Mouse (Mus musculus): ENCODE data around the gene Cacnb3.
A peak's percentile ranks its signal among the peaks of the same experiment; 100 is the strongest.
"Not testable (repeated sequence)": the region's sequence is repeated elsewhere in the genome, so short reads cannot be mapped to it uniquely, and the experiment has no call there.

Cacnb3 gene

DNA sequence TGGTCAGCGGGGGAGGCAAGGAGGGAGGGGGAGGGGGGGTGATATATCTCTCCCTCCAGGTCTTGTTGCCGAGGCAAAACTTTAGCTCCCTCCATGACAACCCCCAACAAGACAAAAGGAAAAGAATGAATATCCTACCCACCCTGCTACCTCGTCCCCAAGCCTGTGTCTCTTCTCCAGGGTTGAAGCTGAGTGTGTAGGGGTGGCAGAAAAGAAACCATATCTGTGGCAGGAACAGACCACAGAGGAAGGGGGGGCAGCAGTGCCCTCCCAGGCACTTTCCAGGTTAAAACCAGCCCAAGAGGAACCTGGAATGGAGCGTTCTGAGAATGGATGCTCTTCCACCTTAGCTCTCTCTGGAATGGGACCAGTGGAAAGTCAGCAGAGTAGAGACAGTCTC is at the start of gene Cacnb3:
Cacnb3 (plus strand) TSS at position 301 of the 400 bp plus-strand sequence.
- no peak for DNase-seq

DNA sequence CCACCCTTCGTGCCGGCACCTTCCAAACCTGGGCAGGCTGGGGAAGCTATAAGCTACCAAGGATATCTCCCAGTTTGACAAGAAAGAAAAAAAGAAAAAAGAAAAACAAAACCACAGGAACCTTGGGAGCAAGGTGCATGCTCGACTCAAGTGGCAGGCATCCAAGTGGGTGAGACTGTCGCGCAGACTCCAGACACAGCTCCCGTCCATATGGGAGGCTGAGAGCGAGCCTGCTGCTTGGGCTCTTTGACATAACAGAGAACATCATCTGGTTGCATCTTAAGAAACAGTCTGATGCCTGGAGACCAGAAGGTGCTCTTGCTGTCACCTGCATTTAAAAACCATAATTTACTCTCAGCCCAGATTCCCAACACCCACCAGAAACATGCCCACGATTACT is 48.2 kb upstream of the Cacnb3 start:
- no peak for DNase-seq

- DNase-seq, result no peak
Measured at GRCm38 (mm10) chr15:98582996-98583395, 47.6 kb upstream of the Cacnb3 start.

- no peak for DNase-seq
Measured at GRCm38 (mm10) chr15:98585421-98585820, 45.2 kb upstream of the Cacnb3 start.

GRCm38 (mm10) chr15:98586141-98586540 is 44.5 kb upstream of the Cacnb3 start:
- DNase-seq, result not testable (repeated sequence)

GRCm38 (mm10) chr15:98587751-98588150 is 42.9 kb upstream of the Cacnb3 start:
- DNase-seq, result no peak

- DNase-seq, result no peak
Measured at GRCm38 (mm10) chr15:98589640-98590336, 40.9 kb upstream of the Cacnb3 start.

DNA sequence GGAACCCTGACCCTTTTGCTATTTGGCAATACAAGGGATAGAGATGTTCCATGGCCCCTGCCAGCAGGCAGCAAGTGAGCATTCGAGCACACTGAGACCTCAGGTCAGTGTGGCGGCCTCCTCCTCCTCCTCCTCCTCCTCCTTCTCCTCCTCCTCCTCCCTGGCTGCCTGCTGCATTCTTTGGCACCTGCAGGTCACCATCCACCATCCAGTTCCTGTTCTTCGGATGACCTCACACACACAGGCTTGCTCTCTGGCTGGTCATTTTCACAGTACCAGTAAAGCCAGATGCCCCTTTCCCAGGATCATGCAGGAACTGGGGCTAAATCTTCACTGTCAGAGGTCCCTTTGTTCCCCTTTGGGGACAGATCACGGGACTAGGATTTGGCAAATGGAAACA is 39.2 kb upstream of the Cacnb3 start:
- no peak for DNase-seq

GRCm38 (mm10) chr15:98594193-98594592 is 36.4 kb upstream of the Cacnb3 start:
- DNase-seq, result no peak

- no peak for DNase-seq
Measured at GRCm38 (mm10) chr15:98595049-98595448, 35.6 kb upstream of the Cacnb3 start.

GRCm38 (mm10) chr15:98596609-98597008 is 34.0 kb upstream of the Cacnb3 start:
- DNase-seq, result no peak

GRCm38 (mm10) chr15:98600036-98600709 is 30.5 kb upstream of the Cacnb3 start:
- DNase-seq, result no peak

GRCm38 (mm10) chr15:98601832-98602190 is 28.8 kb upstream of the Cacnb3 start:
- no peak for DNase-seq

DNA sequence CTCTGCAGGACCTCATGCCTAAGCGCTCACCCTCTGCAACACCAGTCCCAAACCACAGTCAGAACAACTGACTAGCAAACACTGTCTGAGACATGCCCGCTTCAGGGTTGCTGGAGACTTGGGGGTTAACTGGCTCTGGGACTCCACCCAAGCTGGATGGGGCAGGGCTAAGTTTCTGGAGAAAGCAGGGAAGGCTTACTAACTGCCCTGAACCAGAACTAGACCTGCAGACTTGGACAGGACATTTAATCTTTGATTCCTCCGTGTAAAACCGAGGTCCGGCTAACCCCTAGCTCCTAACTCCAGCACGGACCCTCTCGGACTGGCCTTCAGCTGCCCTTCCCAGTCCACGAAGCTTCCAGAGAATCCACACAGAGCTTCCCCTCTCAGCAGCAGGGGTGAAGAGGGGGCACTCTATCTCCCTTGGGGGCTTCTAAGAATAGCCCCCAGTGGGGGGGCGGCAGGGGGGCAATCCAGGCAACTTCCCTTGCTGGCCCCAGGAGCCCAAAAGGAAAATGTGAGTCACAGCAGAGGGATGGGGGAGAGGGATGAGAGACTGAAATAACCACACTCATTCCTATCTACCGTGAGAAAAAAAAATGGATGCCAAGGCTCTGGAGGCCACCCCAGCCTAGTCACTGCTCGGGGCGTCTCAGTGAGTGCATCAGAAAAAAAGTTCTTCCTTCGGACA is 28.3 kb upstream of the Cacnb3 start:
- no peak for DNase-seq

GRCm38 (mm10) chr15:98602921-98603458 is 27.6 kb upstream of the Cacnb3 start:
- DNase-seq, result no peak

- DNase-seq, result no peak
Measured at GRCm38 (mm10) chr15:98604041-98604575, 26.5 kb upstream of the Cacnb3 start.

GRCm38 (mm10) chr15:98606051-98606536 is 24.5 kb upstream of the Cacnb3 start:
- no peak for DNase-seq

DNA sequence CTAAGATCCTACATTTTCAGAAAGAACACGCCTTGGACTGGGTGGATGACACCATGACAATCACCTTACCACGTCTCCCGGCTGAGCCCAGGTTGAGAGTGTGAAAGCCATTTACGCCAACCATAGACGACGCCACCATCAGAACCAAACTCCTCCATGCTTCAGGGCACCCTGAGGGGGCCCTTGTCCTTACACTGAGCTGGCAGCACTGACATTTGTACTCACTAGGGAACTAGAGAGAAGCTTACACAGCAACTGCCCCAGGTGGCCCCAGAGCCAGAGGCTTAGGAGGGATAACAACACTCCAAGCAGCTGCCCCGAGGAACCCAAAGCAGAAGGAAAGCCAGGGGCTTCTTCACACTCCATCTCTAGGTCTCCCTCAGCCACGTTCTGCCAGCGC is 23.9 kb upstream of the Cacnb3 start:
- no peak for DNase-seq

- no peak for DNase-seq
Measured at GRCm38 (mm10) chr15:98607557-98607956, 23.1 kb upstream of the Cacnb3 start.

DNA sequence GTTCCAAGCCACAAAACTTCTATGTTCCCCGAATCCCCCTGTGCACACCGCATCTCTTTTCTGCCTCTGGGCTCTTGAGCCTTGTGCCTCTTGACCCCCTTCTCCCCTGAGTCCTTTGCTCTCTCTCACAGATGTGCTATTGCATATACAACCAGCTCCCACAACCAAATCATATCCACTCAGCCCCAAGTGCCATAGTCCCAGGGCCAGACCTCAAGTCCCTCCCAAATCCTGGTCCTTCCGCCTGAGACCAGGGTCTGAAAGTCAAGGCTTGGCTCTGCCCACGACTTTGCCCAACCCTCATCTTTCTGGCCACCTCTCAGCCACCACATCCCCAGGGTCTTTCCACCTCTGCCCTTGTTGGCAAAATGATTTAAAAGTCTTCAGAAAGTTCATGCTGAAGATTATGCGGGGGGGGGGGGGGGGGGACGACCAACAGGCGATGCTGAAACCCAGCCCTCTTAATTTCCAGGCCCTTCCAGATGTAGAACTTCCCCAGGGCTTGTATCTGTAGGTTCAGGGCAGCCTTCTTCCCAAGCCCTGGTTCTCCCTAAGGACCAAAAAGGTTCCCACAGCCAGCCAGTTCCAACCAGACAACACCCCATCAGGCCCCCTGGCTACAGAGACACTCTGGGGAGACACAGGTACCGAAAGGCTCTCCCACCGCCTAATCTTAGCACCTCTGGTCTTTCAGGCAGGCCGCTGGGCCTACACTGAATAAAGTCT is 22.4 kb upstream of the Cacnb3 start:
- no peak for DNase-seq

- DNase-seq, result no peak
Measured at GRCm38 (mm10) chr15:98608784-98609250, 21.8 kb upstream of the Cacnb3 start.

- peak; percentile 61 for DNase-seq
Measured at GRCm38 (mm10) chr15:98609331-98610130, 21.1 kb upstream of the Cacnb3 start, which contains the start of gene Adcy6. Gene Adcy6 (minus strand): TSS chr15:98610076.
